Mouse (Mus musculus): ENCODE results near the gene A930002H24Rik. TPM values are rescaled to one million over a fixed set of nuclear protein-coding genes. Genes with fewer than 3 reads are reported as not detected.
A peak's percentile ranks its signal among the peaks of the same experiment; 100 is the strongest.

The A930002H24Rik gene
- 2.1 and 2.6 TPM in 2 replicates for polyA plus RNA-seq (2011; ENCODE audit: insufficient read length, low read depth, missing spikeins)

- H3K4me3 ChIP-seq (ENCODE audit: insufficient read depth, low read length), result peak within 1 kb of the TSS; percentile 68
- peak; percentile 89 for TF ChIP-seq POLR2A (IDR thresholded peaks at IDR 0.05; ENCODE audit: low read depth, low read length)
- TF ChIP-seq CTCF (IDR thresholded peaks at IDR 0.05; ENCODE audit: borderline replicate concordance, insufficient read depth, low read length), result no peak
- H3K4me1 ChIP-seq (ENCODE audit: control insufficient read depth, insufficient read depth, low read length), result peaks cover 6% of the 10 kb centered on the region
- H3K27ac ChIP-seq (ENCODE audit: insufficient read depth, low read length), result peak within 1 kb of the TSS; percentile 75
Observed at GRCm38 (mm10) chr17:63863647-63864149, at the start of gene A930002H24Rik. Gene A930002H24Rik, minus strand, starts transcription at chr17:63863791.

- Histone ChIP-seq H3K4me1 (ENCODE audit: control insufficient read depth, insufficient read depth, low read length) (no peaks in the 10 kb centered on the region), H3K4me3 (ENCODE audit: insufficient read depth, low read length) (no peak overlapping the region), H3K27ac (ENCODE audit: insufficient read depth, low read length) (no peak overlapping the region)
- no peak for TF ChIP-seq CTCF (IDR thresholded peaks at IDR 0.05; ENCODE audit: borderline replicate concordance, insufficient read depth, low read length)
Observed at GRCm38 (mm10) chr17:63909297-63909696, 45.7 kb upstream of the A930002H24Rik start.

DNA sequence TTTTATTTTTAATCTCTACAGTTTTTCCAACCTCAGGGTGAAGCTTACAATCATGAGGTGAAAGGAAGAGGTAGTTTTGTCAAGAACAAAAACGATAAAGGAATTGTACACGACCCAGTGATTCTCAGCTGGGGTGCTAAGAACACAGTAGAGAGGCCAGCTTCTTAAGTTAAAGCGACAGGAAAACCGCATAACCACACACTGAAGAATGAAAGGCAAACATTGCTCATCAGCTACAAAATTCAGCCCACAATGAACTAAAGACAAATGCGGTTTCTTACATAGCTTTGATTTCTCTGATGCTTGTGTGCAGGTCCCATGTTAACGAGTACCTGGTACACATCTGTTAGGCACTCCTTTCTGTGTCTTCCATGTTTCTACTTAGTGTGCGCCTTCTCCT lies 33.5 kb upstream of the A930002H24Rik start:
- Histone ChIP-seq H3K4me3 (ENCODE audit: insufficient read depth, low read length) (no peak overlapping the region), H3K27ac (ENCODE audit: insufficient read depth, low read length) (no peak overlapping the region), H3K4me1 (ENCODE audit: control insufficient read depth, insufficient read depth, low read length) (no peaks in the 10 kb centered on the region)
- TF ChIP-seq POLR2A (IDR thresholded peaks at IDR 0.05; ENCODE audit: low read depth, low read length) (no peak), CTCF (IDR thresholded peaks at IDR 0.05; ENCODE audit: borderline replicate concordance, insufficient read depth, low read length) (no peak)

DNA sequence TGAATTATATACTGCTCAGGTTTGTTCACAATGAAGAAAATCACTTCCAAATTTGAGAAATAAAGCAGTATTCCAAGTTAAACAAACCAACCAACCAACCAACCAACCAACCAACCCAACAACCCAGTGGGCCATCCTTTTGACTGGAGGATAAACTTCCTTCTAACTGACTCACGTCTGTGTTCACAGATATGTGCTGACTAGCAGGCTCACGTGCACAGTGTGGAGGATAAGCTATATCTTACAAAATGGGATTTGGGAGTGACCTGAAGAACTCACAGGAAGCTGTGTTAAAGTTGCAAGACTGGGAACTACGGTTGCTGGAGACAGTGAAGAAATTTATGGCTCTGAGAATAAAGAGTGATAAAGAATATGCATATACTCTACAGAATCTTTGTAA lies 32.2 kb upstream of the A930002H24Rik start:
- Histone ChIP-seq H3K4me3 (ENCODE audit: insufficient read depth, low read length) (no peak overlapping the region), H3K27ac (ENCODE audit: insufficient read depth, low read length) (no peak overlapping the region), H3K4me1 (ENCODE audit: control insufficient read depth, insufficient read depth, low read length) (no peaks in the 10 kb centered on the region)
- TF ChIP-seq CTCF (IDR thresholded peaks at IDR 0.05; ENCODE audit: borderline replicate concordance, insufficient read depth, low read length) (no peak), POLR2A (IDR thresholded peaks at IDR 0.05; ENCODE audit: low read depth, low read length) (no peak)

DNA sequence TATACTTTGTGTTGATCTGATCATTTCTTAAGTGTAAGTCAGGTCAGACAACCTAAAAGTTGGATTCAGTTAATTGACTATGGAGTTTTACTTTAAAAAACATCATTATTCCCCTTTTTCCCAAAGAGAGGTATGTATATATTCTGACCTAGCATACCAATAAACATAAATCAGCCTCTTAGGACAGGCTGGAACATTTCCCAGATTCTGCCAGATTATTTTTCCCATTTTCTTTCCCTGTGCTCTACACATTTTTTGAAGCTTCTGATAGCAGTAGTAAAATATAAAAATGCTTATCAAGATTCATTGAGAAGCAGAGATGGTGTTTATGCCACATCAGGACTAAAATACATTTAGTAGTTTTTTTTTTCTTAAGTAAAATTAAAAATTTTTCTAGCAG lies 27.0 kb upstream of the A930002H24Rik start:
- H3K4me3 ChIP-seq (ENCODE audit: insufficient read depth, low read length), result no peak overlapping the region
- H3K27ac ChIP-seq (ENCODE audit: insufficient read depth, low read length), result no peak overlapping the region
- H3K4me1 ChIP-seq (ENCODE audit: control insufficient read depth, insufficient read depth, low read length), result peaks cover 10% of the 10 kb centered on the region
- TF ChIP-seq CTCF (IDR thresholded peaks at IDR 0.05; ENCODE audit: borderline replicate concordance, insufficient read depth, low read length) (no peak), POLR2A (IDR thresholded peaks at IDR 0.05; ENCODE audit: low read depth, low read length) (no peak)

- no peak for TF ChIP-seq POLR2A (IDR thresholded peaks at IDR 0.05; ENCODE audit: low read depth, low read length)
- TF ChIP-seq CTCF (IDR thresholded peaks at IDR 0.05; ENCODE audit: borderline replicate concordance, insufficient read depth, low read length), result no peak
- Histone ChIP-seq H3K27ac (ENCODE audit: insufficient read depth, low read length) (no peak overlapping the region), H3K4me3 (ENCODE audit: insufficient read depth, low read length) (no peak overlapping the region), H3K4me1 (ENCODE audit: control insufficient read depth, insufficient read depth, low read length) (peaks cover 10% of the 10 kb centered on the region)
Observed at GRCm38 (mm10) chr17:63886988-63887387, 23.4 kb upstream of the A930002H24Rik start.

DNA sequence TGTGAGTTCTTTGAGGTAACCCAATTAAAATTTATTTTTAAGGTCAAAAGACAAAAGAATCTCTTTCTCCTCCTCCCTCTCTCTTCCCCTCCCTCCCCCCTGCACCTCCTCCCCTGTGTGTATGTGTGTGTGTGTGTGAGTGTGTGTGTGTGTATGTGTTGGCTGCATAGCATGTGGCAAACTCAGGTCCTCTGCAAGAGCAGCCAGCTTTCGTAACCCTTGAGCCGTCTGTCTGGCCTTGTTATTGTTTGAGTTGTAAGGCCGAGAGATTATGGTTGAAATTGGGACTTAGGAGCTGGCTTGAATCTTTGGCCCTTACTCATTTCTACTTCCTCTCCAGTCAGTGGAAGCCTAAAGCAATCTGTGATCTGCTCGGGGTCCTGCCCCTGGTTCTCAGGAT lies 16.4 kb upstream of the A930002H24Rik start:
- Histone ChIP-seq H3K27ac (ENCODE audit: insufficient read depth, low read length) (no peak overlapping the region), H3K4me3 (ENCODE audit: insufficient read depth, low read length) (no peak overlapping the region), H3K4me1 (ENCODE audit: control insufficient read depth, insufficient read depth, low read length) (no peaks in the 10 kb centered on the region)
- TF ChIP-seq CTCF (IDR thresholded peaks at IDR 0.05; ENCODE audit: borderline replicate concordance, insufficient read depth, low read length) (no peak), POLR2A (IDR thresholded peaks at IDR 0.05; ENCODE audit: low read depth, low read length) (no peak)

GRCm38 (mm10) chr17:63878889-63879288 lies 15.3 kb upstream of the A930002H24Rik start:
- TF ChIP-seq POLR2A (IDR thresholded peaks at IDR 0.05; ENCODE audit: low read depth, low read length) (no peak), CTCF (IDR thresholded peaks at IDR 0.05; ENCODE audit: borderline replicate concordance, insufficient read depth, low read length) (no peak)
- Histone ChIP-seq H3K4me3 (ENCODE audit: insufficient read depth, low read length) (no peak overlapping the region), H3K27ac (ENCODE audit: insufficient read depth, low read length) (no peak overlapping the region), H3K4me1 (ENCODE audit: control insufficient read depth, insufficient read depth, low read length) (no peaks in the 10 kb centered on the region)

GRCm38 (mm10) chr17:63871773-63872172 lies 8.2 kb upstream of the A930002H24Rik start:
- no peak for TF ChIP-seq CTCF (IDR thresholded peaks at IDR 0.05; ENCODE audit: borderline replicate concordance, insufficient read depth, low read length)
- no peak for TF ChIP-seq POLR2A (IDR thresholded peaks at IDR 0.05; ENCODE audit: low read depth, low read length)
- no peaks in the 10 kb centered on the region for H3K4me1 ChIP-seq (ENCODE audit: control insufficient read depth, insufficient read depth, low read length)
- no peak overlapping the region for H3K27ac ChIP-seq (ENCODE audit: insufficient read depth, low read length)
- H3K4me3 ChIP-seq (ENCODE audit: insufficient read depth, low read length), result no peak overlapping the region

- Histone ChIP-seq H3K4me1 (ENCODE audit: control insufficient read depth, insufficient read depth, low read length) (peaks cover 6% of the 10 kb centered on the region), H3K4me3 (ENCODE audit: insufficient read depth, low read length) (peak overlapping the region; percentile 68), H3K27ac (ENCODE audit: insufficient read depth, low read length) (peak overlapping the region; percentile 75)
- peak; percentile 34; the same call in 1 of the 2 replicates for TF ChIP-seq POLR2A (IDR thresholded peaks at IDR 0.05; ENCODE audit: low read depth, low read length)
- TF ChIP-seq CTCF (IDR thresholded peaks at IDR 0.05; ENCODE audit: borderline replicate concordance, insufficient read depth, low read length), result no peak
Observed at GRCm38 (mm10) chr17:63864171-63864571, 580 bp upstream of the A930002H24Rik start.
